Mouse (Mus musculus): ENCODE data around the gene Kdelr3.

GRCm38 (mm10) chr15:79466601-79467286 is 49.5 kb upstream of the Kdelr3 start:
- TF ChIP-seq CTCF (conservative IDR thresholded peaks at IDR 0.05 in 1 of 2, IDR thresholded peaks at IDR 0.05 in 1 of 2; ENCODE audit: low read depth in 2 of 2, low read length in 2 of 2) (peak; percentile 93 to 97), MAZ (IDR thresholded peaks at IDR 0.05; ENCODE audit: low read depth, low read length) (no peak)

Measured in CH12.LX (cell line).